Mouse (Mus musculus): Measurements from ENCODE around the gene Rnasek.

The Rnasek gene

DNA sequence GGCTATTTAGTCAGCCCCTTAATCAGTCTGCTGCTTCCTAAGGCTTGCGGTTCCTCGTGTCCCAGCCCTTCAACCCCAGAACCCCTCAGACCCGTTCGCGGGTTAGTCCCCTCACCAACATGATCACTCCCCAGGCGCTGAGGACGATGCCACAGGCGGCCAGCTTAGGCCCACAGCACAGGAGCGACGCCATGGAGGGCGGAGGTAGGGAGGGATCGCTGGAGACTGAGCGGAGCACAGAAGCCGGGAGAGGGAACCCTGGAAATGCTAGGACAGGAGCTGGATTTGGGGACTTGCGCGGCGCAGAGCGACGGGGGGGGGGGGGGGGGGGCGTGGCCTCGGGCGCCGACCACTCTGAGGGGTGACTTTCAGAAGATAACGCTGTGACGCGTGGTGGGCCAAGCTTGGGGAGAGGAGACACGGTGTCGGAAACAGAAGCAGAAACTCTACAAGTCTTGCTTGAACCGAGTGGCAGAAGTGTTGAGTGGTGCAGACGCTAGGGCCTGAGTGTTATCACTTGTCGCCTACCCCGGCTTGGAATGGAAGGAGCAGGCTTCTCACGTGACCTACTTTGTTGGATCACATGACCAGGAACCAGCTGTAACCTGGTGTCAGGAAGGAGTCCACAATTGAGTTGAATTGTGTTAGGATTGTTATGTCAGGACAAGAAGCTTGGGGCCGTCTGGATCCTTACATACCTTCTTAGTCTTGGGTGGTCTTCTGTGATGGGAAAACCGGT, at the start of gene Rnasek, which contains the start of gene Gm21988:
Rnasek (minus strand) TSS at position 302 of the 739 bp plus-strand sequence.
Gm21988 (minus strand) TSS at position 290 of the 739 bp plus-strand sequence.
- peak; percentile 76 to 88 for DNase-seq

DNA sequence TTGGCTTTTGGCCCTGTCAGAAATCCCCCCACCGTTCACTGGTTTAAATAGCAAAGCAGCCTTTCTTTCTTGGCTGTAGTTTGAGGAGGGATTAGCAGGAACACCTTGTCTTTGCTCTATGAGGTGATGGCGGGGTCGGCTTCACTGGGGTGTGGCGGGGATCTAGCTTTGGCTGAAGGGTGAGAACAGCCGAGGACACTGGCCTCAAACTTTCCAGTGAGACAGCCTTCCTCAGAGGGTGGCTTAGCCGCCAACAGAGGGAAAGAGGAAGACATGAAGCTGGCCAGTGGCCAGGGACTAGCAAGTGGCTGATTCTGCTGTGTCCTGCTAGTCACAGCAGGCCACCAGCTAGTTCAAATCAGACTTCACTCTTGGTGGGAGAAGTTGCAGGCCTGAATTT, 49.6 kb upstream of the Rnasek start:
- peak in 1 of 2 experiments; percentile 6 for DNase-seq

DNA sequence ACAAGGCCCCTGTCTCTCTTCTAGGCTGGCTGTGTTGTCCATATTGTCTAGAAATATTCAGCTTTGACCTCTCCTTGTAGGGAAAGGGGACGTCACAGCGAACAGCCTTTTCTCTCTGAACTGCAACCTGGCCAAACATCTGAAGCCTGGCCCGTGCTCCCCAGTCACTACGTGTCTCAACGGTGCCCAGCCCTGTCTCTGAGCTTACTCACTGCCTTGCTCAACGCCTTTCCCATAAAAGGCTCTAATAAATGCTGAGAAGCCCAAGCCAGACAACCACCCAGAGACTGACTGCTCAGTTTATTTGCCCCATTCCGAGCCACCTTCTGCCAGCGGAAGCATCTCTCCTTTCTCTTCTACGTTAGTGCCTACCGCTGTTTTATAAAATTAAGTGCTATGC, 48.5 kb upstream of the Rnasek start:
- DNase-seq: no peak

DNA sequence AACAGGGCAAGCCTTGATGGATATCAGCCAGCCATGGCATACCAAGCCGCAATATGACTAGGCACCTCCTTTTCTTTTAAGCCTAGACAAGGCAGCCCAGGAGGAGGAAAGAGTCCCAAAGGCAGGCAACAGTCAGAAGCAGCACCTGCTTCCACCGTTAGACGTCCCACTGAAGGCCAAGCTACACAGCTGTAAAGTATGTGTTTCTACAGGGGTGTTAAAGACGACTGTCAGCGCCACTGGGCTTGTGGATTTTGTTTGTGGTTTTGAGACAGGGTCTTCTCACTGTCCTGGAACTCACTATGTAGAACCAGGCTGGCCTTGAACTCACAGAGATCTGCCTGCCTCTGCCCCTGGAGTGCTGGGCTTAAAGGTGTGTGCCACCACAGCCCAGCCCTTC, 46.0 kb upstream of the Rnasek start:
- DNase-seq: no peak

DNA sequence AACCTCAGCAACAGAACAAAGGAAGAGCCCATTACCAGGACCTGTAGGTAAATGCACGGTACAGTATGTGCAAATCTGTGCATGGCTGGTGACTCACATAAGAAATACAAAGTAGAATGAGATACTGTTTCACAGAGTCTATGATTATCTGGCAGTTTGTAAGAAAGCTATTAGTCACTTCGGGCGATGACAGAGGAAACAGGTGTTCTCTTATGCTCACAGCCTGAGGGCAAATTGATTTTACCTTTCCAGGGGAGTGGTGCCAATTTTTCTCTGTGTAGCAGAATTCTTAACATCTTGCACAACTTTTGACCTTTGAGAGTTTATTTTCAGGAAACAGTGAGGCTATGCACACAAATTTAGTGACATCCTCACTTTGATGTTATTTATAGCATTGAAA, 45.1 kb upstream of the Rnasek start:
- no peak for DNase-seq

DNA sequence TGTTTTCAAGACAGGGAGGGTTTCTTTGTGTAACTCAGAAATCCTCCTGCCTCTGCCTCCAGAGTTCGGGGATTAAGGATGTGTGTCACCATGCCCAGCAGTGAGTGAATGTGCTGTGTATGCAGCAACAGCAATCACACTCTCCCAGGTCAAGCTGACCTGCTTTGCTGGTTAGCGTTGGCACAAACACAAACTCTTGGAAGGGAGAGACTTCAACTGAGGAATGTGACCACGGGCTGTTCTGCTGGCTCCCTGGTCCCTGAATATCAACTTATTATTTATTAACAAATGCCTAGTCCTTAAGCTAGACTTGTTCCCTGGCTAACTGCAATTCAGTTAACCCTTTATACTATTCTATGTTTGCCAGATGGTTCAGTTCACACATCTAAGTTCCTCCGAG, 44.0 kb upstream of the Rnasek start:
- no peak for DNase-seq

DNA sequence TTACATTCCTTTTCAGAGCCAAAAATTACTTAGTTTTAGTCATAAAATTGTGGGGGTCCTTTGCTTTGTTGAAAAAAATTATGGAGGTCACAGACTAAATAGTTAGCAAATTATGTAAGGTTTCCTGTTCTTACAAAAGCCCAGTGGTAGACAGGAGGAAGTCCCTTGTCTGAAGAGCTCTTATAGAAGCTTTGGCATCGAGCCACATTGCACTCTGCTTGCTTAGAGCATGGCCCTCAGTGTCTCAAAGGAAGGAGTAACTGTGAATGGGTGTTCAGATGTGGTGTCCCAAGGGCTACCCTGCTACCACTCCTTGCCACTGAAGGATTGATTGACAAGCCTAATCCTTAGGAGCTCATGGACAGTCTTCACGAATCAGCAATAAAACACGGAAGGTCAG, 40.8 kb upstream of the Rnasek start:
- no peak for DNase-seq

DNA sequence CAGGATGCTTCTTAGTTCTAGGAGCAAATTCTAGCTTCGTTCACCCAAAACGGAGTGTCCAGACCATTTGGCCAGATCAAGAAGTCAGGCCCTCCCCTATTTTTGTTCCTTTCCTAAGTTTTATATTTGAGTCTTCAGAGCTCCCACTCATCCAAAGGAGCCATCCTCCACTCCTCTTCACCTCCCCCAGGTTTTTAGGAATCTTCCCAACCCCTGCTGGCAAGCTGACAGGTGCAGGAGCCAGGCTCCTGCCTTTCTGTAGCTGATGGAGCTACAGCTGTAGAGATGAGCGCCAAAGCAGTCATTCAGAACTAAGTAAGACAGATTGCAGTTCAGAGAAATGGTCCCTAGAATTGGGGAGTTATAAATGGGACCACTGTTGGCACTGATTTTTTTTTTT, 39.3 kb upstream of the Rnasek start:
- DNase-seq: no peak

DNA sequence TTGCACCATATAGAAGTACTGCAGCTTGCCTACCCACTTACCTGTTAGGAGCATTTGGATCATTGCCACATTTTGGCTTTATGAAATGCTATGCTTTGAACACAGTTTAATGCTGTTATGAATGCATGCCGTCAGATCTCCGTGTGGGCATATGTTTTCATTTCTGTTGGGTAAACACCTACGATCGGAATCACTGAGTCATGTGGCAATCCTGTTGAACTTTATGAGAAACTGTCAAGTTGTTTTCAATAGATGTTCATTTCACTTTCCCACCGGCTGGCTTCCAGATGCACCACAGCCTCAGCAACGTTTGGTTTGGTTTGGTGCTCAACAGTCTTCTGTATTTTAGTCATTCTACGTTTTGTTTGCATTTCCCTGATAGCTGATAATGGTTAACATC, 32.0 kb upstream of the Rnasek start:
- no peak for DNase-seq

DNA sequence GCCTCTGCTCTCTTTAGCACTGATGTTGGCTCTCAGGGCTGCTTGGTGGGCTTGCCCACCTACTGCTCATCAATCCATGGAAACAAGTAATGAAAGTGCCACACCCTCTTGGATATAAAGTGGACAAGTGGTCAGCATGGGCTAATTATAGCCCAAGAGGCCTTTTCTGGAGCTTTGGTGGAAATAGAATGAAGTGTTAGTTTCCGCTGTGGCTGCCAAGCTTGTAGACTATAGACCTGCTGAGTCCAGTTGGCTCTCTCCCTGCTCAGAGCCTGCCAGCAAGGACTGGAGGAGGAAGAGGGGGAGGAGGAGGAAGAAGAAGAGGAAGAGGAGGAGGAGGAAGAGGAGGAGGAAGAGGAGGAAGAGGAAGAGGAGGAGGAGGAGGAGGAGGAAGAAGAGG, 26.8 kb upstream of the Rnasek start:
- DNase-seq: peak in 1 of 2 experiments; percentile 21

DNA sequence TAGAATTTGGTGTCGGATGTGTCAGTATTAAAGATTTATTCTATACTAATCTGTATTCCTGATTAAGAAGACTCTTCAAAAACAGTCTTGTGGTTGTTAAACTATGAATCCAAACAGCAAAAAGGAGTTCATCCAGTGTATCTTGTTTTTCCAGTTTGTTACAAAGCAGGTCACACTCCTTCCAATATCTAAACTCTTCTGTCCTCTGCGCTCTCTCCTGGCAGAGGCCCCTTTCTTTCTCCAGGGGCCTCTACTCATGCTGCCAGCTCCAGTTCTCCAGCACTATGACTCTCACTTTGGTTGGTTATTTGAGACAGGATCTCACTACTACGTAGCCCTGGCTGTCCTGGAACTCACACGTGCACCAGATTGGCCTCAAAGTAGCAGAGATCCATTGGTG, 26.2 kb upstream of the Rnasek start:
- no peak for DNase-seq

DNA sequence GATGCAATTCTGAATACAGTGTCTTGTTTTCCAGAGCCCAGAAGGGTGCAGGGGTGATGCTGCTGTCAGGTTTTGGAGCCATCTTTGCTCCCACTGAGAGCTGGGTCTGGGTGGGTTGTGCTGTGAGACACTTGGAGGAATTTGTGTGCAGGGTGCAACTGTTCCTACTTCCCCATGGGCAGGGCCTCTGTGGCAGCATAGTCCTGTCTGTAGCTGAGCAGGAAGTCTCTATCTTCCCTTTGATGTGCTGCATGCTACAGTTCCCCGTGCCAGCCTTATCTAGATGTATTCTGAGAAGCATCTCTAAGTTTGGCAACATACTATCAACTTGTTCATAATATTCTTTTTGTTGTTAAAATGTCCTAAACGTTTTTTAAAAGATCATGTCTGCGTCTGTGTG, 25.6 kb upstream of the Rnasek start:
- DNase-seq: no peak

DNA sequence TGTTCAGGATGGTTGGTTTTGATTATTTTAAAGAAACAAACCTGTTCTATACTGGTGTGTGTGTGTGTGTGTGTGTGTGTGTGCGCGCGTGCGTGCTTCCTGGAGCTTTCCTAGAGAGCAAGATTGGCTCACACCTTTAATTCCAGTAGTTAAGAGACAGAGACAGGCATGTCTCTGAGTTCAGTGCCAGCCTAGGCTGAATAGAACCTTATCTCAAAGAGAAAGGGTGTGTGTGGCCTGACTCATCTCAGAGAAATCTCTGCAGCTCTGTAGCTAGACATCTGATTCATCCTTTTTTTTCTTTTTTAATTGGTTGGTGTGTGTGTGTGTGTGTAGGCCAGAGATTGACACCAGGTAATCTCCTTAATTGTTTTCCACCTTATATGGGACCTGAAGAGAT, 19.4 kb upstream of the Rnasek start:
- DNase-seq: no peak

DNA sequence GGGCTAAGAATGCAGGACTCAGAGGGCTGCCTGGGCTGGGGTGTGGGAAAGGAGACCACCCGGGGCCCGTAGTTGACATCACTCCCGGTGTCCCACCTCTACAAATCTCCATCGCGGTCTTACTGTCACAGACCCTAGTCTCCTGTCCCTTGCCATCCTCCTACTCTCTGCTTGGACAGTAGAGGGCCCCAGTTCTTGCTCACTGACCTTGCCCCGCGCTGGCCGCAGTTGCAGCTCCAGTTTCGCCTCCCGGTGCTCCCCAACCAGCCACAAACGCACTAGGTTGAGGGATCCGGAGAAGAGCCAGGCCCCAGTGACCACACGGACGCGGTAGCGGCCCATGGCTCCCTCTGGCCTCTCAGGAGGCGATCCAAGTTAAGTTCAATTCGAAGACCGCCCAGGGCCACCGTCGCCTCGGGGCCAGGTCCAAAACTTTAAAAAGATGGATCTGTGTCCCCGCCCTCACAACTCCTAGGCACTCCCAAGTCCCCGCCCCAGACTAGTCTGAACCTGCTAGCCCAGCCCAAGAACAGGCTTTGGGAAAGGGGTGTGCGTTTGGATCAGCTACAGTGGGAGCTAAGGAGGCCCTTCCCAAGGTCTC, 15.4 kb upstream of the Rnasek start, which contains the start of gene Alox12:
Alox12 (minus strand) TSS at position 423 of the 601 bp plus-strand sequence.
- no peak for DNase-seq

DNA sequence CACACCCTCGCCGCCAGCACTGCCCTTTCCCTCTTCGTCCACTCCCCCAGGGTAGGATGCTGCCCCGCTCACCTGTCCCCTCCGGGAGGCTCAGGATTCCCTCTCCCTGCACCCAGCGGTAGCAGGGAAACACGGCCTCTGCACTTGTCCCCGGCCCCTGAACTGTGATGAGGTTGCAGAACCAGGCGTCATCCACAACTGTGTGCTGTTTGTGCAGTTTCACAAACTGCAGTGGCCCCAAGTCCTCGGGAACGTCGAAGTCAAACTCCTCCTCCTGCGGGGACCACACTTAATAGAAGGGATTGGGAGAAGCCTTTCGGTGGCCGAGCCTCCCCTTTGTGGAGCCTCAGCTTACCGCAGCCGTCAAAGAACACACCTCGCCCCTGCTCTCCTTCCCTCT, 14.7 kb upstream of the Rnasek start:
- no peak for DNase-seq

DNA sequence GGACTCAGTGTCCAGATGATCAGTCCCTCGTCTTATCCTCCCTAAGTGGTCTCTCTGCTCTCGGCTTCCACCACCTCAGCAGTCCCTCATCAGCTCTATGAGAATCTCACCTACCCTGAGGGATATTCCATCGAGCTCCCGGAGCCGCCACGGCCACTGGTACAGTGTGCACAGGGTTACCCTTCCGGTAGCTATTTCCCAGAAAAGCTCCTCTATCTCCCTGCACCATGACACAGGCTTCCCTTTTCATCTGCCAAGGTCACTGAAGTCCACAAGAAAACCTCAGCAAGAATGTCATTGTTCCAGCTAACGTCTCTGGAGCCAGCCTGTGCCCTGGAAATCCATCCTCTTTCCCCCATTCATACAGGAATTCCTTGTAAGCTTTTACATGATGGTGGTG, 12.2 kb upstream of the Rnasek start:
- no peak for DNase-seq

DNA sequence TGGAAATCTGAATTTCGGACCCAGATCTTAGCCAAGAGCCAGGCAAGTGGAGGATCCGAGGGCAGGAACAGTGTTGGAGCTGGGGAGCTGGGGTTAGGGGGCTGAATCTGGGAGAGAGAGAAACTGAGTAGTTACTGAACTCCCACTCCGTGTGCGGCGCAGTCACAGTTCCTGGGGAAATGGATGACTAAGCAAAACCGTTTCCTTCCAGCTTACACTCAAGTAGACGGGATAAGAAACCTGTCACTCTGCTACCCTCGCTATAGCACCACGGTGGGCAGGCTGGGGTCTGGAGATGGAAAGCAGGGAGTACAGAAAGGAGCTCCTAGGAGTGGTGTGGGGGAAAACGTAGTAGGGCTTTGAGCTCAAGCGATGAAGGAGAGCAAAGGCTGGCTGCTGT, 10.5 kb upstream of the Rnasek start:
- DNase-seq: no peak

DNA sequence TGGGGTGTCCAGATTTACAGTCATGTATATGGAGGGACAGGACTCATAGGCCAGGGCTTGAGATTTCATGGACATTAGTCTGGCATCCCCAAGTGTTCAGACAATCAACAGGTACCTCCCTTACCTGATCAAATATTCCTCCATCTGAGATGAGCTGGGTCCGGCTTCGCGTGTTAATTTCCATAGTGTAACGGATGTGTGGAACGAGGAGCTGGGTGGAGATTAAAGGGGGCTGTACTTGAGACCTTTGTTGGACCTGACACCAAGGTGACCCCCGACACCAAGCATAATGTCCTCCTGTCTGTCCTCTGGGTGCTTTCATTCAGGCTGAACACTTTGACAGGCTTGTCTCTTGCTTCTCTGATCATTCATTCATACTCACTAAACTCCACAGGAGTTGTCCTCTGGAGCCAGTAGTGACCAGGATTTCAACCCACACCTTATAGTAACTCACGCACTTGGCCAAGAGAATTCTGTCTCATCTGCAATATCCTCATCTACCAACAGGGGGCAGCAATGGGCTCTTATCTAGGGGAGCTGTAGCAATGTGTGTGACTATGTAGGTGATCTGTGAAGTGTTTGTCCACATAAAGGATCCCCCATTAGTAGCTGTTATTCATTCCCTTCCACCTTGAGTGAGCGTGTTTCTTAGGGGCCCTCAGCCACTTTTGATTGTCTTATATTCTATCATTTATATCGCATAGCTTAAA, 7.6 kb upstream of the Rnasek start:
- DNase-seq: peak; percentile 65 to 73

DNA sequence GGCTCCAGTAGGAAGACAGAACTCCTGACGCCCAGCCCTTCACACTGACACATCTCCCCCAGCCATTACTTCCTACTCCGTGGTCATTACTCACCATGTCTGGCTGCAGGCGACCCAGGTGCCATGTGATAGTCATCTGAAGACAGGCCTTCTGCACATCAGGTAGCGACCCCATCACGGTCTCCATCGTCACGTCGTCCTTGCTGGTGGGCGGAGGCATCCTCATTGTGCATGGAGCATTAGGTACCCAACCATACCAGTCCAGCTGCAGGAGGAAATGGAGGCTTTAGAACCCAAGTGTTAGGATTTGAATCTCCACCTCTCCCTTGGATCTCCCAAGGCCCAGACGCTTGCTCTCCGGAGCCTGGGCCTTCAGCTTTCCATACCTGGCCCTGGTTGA, 2.9 kb upstream of the Rnasek start:
- no peak for DNase-seq

DNA sequence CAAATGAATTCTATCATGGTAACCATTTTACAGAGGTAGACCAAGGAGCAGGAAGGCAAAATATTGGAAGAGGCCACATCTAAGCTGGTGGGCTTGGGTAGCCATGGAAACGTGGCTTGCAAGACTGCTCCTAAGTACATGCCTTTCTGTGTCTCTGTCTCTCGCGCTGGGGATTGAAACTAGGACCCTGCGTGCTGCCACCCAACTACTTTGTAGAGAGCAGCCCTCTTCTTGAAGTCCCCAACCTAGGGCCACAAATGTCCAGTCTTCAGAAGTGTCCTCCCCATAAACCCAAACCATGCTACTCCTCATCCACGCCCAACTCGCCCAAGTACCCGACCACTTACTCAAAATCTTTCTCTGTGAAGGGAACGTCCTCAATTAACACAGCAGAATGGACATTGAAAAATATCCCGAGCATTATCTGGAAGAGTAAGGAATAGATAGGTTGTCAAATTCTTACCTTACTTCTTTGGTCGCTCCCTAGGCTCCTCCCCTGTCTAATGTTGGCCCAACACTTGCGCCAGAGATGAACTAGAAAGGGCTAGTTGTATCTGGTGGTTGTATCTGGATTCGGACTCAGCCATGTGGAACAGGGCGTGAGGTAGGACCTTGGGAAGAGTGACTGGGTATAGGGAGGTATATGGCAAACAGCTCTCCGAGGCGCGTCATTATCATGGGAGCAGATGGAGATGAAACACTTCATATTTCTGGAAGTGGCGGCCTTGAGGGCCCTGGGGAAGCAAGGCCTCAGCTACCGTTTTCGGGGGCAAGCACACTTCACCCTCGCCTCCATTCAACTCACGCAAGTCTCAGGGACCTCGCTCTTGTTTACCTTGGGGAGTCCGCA, 826 bp downstream of the Rnasek start:
- DNase-seq: peak; percentile 22 to 30

DNA sequence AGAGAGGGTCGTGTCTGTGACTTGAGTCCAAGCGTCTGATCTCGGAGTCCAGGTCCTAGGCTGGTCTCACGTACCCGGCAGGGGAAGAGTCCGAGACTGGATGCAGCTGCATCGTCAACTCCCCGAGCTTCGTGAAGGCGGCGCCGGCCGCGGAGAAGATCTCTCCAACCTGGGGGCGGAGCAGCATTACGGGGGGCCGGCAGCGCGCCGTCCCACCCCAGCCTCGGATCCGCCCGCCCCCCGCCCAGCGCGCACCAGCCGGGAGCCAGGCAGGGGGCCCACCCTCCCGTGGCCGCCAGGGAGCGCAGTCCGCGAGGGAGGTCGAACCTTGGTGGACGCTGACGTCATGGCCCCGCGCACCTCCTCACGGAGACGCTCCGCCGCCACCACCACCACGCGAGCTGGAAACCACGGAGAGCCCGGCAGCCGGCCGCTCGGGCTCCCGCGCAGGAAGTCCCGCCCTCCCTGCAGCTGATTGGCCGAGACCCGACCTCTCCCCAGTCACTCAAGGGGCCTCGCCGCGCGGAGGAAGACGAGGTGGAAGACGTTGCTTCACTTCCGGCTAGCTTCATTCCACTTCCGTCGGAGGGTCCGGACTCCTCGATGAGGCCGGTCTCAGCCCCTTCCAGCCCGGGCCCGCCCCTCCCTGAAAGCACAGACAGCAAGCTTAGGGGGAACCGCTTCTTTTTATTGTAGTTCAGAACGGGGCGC, 2.0 kb downstream of the Rnasek start, which contains the start of gene 0610010K14Rik:
0610010K14Rik (minus strand) TSS at position 458 of the 711 bp plus-strand sequence.
- DNase-seq: peak; percentile 98 to 99

DNA sequence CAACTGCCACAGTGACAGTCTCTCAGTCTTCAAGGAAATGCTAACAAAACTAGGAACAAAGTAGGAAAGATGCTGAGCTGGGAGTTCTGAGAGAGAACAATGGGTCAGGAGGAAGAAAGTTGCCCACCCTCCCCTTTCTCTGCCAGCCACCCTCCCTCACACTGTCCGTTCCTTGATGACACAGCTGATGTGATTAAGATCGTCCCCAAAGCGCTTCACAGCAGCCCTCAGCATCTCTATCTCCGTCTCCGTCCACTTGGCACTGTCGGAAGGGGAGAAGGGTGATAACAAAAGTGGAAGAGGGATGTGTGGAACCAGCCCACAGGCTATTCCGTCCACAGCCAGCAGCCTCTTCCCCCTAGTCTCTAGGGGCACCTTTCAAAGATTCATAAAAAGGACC, 2.9 kb downstream of the Rnasek start:
- DNase-seq: peak; percentile 6 to 19
